Mouse (Mus musculus) olfactory bulb, adult 2 months (tissue): ENCODE data around the gene Ust.

ENCODE experiments used
- CTCF ChIP-seq: fragments of 200-500 bp; IDR thresholded peaks from 2 replicates; pipeline ENCODE4 v1.5.1; 2012; ENCODE audit warnings: low read depth, mild to moderate bottlenecking, low read length, moderate library complexity; ENCODE audit not compliant: insufficient read depth
- POLR2A ChIP-seq: fragments of 200-500 bp; IDR thresholded peaks from 2 replicates; pipeline ENCODE4 v1.6.1; 2012; ENCODE audit warnings: mild to moderate bottlenecking, low read depth, low read length, moderate library complexity; ENCODE audit not compliant: insufficient read depth

DNA sequence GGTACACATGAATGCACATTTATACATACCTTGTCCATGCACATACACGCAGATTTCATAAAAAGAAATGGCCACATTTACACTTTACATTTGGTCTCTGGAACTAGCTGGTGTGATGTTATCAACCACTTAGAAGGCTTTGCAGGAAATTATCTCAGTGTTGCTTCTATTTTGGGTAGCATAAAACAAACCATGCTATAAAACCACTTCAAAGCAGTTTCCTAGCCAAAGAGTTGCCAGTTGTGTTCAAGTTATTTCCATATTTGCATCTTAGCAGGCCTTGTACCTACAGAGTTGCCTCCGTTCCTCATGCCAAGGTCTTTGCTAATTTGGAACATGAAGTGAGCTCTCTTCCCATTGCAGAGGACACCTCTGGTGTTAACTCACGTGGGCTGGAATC, 13.0 kb upstream of the Ust start:
- TF ChIP-seq POLR2A (no peak), CTCF (no peak)
